Mouse (Mus musculus) hematopoietic stem cell, adult 5-6 weeks (primary cell): ENCODE data around the gene Tcfl5. TPM values are rescaled to one million over a fixed set of nuclear protein-coding genes. Genes with fewer than 3 reads are reported as not detected.

Source experiments
- ATAC-seq, 2 experiments: fragments of 125-278 bp in 1 of 2; replicated peaks in 1 of 2; 2 replicates each; pipeline ENCODE4 v1.8.0; 2016 to 2017; ENCODE audit warnings: inconsistent platforms in 2 of 2, mild to moderate bottlenecking in 2 of 2, moderate number of reproducible peaks in 2 of 2, low read depth in 1 of 2, moderate TSS enrichment in 1 of 2; ENCODE audit not compliant: low FRiP score in 2 of 2, poor library complexity in 2 of 2, severe bottlenecking in 2 of 2, insufficient read depth in 1 of 2, low TSS enrichment in 1 of 2
- total RNA-seq: library from RNA; stranded (forward); fragments of 172-1452, 232-1000 nt; gene quantifications from 2 replicates; pipeline ENCODE4 v1.2.3, GENCODE M21; 2017

Gene Tcfl5
- total RNA-seq, 1 experiment from 2014 or later, result not detected

DNA sequence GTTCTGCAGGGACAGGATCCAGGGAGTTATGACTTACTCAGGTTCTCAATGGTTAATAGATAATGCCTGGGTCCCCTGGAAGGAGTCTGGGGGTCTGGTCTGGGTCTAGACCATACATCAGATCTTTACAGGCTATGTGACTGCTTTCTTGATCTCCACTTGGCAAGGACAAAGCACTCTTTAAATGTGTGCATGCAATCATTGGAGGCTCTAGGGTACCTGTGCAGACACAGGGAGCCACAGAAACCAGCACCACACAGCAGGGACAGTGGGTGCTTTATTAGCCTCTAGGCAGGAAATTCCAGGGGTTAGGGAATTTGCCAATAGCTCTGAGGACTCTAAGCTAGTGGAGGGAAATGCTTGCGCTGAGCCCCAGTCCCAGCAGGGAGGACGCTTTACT lies 30.6 kb downstream of the Tcfl5 start:
- ATAC-seq, result no peak

DNA sequence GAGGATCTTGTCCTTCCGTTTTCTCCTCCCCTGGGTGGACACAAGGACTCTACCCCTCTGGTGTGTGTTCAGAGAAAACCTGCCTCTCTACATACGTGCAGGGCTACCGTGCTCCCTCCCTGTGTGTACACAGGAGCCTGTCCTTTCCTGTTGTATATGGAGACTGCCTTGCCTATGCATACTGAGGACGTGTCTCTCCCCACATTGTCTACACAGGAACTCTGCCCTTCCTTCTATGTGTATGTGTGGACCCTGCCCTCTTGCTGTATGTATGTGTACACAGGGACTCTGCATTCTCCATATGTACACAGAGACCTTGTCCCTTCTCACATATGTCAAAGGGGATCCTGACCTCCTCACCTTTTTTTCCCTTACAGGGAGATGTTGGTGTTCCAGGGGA lies 32.2 kb downstream of the Tcfl5 start:
- ATAC-seq, result no peak

DNA sequence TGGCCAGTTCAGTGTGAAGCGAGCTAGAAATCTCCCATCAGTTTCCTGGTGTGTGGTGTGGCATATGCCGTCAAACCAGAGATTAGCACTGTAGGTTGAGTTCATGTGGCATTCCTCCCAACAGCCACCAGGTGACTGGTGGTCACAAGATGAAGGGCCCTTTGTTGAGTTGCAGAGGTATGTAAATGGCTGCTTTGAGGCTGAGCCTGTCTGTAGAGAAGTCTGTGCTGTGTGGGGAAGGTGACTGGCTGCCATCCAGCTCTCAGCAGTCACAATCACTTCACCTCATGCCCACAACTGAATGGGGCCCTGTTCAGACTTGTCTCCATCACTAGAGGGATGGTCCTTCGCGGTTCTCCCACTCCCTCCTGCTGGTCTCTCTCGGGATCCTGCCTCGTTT lies 37.7 kb downstream of the Tcfl5 start:
- ATAC-seq, result no peak

GRCm38 (mm10) chr2:180600569-180601021 lies 41.9 kb downstream of the Tcfl5 start:
- no peak for ATAC-seq

- no peak for ATAC-seq
These were observed 44.3 kb downstream of the Tcfl5 start for GRCm38 (mm10) chr2:180598157-180598705.

- no peak for ATAC-seq
These were observed 45.0 kb downstream of the Tcfl5 start, which contains the start of gene Col9a3 for GRCm38 (mm10) chr2:180597490-180597889. Col9a3 (plus strand) TSS chr2:180597790.

DNA sequence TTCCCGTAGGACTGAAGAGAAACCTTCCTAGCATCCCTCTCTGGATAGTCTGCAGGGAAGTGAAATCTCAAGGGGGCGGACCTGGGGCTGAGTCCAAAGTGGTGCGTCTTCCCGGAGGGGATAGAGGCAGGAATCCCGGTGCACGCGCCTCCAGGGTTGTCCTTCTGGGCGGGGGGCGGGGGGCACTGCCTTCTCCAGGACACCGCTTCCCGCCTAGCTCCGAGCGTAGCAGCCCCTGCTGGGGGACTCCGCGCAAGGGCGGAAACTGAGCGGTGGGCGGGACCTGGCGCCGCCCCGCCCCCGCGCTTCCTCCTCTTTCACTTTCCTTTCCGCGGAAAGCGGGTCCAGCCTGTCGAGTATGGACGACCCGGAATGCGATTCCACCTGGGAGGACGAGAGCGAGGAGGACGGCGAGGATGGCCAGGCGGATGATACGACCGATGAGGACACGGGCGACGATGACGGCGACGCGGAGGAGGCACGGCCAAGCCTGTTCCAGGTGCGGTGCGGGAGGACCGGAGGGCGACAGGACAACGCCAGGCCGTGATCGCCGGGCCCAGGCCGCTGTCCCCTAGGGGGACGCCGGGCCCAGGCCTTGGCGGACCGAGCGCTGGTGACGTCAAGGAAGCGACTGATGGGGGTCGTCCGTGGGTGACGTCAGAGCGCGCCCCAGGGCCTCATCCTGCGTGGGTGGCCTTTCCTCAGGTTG lies 53.2 kb downstream of the Tcfl5 start, which contains the start of gene Ogfr:
TSS of gene Ogfr (plus strand) at position 123 of the 709 bp plus-strand sequence.
- peak; percentile 83 to 85 for ATAC-seq

DNA sequence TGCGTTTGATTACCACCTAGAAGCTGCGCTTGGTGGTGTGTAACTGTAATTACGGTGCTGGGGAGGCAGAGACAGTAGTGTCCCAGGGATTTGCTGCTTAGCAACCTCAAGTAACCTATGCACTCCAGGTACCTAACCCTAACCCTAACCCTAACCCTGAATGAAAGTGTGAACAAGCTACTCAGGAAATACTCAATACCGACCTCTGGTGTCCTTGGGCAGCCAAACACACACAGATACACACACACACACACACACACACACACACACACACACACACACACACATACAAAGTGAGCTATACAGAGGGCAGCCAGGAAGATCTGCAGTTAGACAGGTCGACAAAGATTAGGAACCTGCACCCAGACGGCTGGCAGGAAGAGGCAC lies 53.8 kb downstream of the Tcfl5 start:
- ATAC-seq, result peak in 1 of 2 experiments; percentile 6; a peak in 1 of 4 replicates

- ATAC-seq, result no peak; a peak in 1 of 4 replicates
These were observed 59.4 kb downstream of the Tcfl5 start for GRCm38 (mm10) chr2:180583154-180583507.

DNA sequence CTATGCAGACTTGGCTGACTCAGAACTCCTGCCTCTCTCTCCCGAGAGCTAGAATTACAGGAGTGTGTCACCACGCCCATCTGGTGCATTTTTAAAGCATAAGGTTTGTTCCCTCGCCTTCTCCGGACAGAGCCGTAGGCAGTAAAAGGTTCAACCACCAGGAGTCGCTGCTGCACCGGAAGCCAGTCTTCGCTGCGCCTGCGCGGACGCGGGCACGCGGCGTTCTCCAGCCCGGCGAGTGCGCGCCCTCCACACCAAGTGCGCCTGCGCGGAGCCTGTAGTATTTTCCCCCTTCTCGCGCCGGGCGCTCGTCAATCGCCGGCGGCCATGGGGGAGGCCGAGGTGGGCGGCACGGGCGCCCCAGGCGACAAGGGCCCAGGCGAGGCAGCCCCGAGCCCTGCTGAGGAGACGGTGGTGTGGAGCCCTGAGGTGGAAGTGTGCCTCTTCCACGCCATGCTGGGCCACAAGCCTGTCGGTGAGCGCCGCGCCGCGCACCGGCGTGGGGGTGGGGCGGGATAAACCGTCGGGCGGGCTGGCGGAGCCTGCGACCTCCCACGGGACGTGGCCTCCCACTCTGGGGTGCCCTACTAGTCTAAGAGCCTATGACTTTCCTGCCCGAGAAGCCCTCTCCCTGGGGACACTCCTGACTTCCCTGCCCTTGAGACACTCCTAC lies 59.9 kb downstream of the Tcfl5 start:
- ATAC-seq, result peak; percentile 74 to 85

GRCm38 (mm10) chr2:180581002-180581401 lies 61.5 kb downstream of the Tcfl5 start, which contains the start of gene Mrgbp:
Mrgbp (plus strand) TSS chr2:180581304.
- ATAC-seq, result no peak

DNA sequence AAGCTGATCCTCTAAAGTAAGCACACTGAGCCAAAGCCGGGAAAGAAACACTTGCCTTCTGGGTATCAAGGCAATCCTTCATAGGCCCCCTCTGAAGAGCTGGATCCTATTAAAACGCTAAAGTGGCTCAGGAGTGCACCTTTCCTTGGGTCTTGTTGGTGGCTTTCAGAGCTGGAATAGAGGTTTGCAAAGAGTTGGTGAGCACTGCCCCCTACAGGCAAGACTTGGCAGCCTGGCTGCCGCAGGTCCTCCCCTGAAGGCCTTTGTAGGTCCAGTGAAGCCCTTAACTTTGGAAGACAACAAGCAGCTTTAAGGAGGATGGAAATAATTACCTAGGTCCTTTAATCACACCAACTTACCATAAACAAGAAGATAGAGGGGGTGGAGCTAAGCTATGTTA lies 63.8 kb downstream of the Tcfl5 start:
- peak; percentile 38 to 61; a peak in 3 of 4 replicates for ATAC-seq

GRCm38 (mm10) chr2:180576482-180576881 lies 66.0 kb downstream of the Tcfl5 start:
- ATAC-seq, result no peak

Other genes starting within 250 kb of the Tcfl5 start
- gene Slco4a1, start 186.5 kb downstream of the Tcfl5 start, total RNA-seq, result 6.9 and 8.9 TPM in 2 replicates
- gene Ntsr1, start 142.7 kb downstream of the Tcfl5 start, total RNA-seq, result not detected in 2 replicates
- gene Mrgbp, start 61.4 kb downstream of the Tcfl5 start, total RNA-seq, result 37.2 and 40.4 TPM in 2 replicates
- 53.9 and 58.5 TPM in 2 replicates for gene Ogfr, start 53.5 kb downstream of the Tcfl5 start, total RNA-seq
- gene Col9a3, start 44.9 kb downstream of the Tcfl5 start, total RNA-seq, result 1.8 and 2.0 TPM in 2 replicates
- 86.0 and 95.8 TPM in 2 replicates for gene Dido1, start 67.3 kb upstream of the Tcfl5 start, total RNA-seq
- 52.2 and 78.0 TPM in 2 replicates for gene Gid8, start 67.4 kb upstream of the Tcfl5 start, total RNA-seq
- gene Slc17a9, start 82.6 kb upstream of the Tcfl5 start, total RNA-seq, result 7.3 and 9.4 TPM in 2 replicates
- not detected in 2 replicates for gene Bhlhe23, start 134.2 kb upstream of the Tcfl5 start, total RNA-seq